Mouse (Mus musculus) limb, embryonic 13.5 days (tissue): ENCODE results near the gene Camta1. TPM values are rescaled to one million over a fixed set of nuclear protein-coding genes. Genes with fewer than 3 reads are reported as not detected.

ENCODE experiments used
- ATAC-seq: fragments of 200-750 bp; cut with Nextera tagmentation; 2 replicates; pipeline ENCODE4 v1.8.0; 2017; ENCODE audit warnings: low read depth, moderate number of reproducible peaks, moderate TSS enrichment; ENCODE audit not compliant: low FRiP score
- H3K27ac ChIP-seq: fragments of 300-500 bp; sonication (generic); 2 replicates; pipeline ENCODE4 v1.5.1; 2015; ENCODE audit warnings: inconsistent platforms, mild to moderate bottlenecking, moderate library complexity
- H3K27me3 ChIP-seq: fragments of 300-500 bp; sonication (generic); 2 replicates; pipeline ENCODE4 v1.6.1; 2015; ENCODE audit warnings: mild to moderate bottlenecking, inconsistent platforms
- H3K36me3 ChIP-seq: fragments of 300-500 bp; sonication (generic); 2 replicates; pipeline ENCODE4 v1.6.1; 2015; ENCODE audit warnings: inconsistent platforms, mild to moderate bottlenecking, moderate library complexity
- H3K4me1 ChIP-seq: fragments of 300-500 bp; sonication (generic); 2 replicates; pipeline ENCODE4 v1.6.1; 2015; ENCODE audit warnings: inconsistent platforms
- H3K4me2 ChIP-seq: fragments of 300-500 bp; sonication (generic); replicated peaks from 2 replicates; pipeline ENCODE4 v1.6.1; 2015; ENCODE audit warnings: inconsistent platforms, mild to moderate bottlenecking, moderate library complexity
- H3K4me3 ChIP-seq: fragments of 300-500 bp; sonication (generic); 2 replicates; pipeline ENCODE4 v1.5.1; 2015; ENCODE audit warnings: moderate library complexity, mild to moderate bottlenecking, inconsistent platforms
- H3K9ac ChIP-seq: fragments of 300-500 bp; sonication (generic); 2 replicates; pipeline ENCODE4 v1.6.1; 2015; ENCODE audit warnings: mild to moderate bottlenecking, inconsistent platforms
- H3K9me3 ChIP-seq: fragments of 300-500 bp; sonication (generic); 2 replicates; pipeline ENCODE4 v1.6.1; 2016; ENCODE audit warnings: inconsistent platforms
- WGBS: fragments of 180-500 bp; shearing (Covaris S2); methylation state at CpG from one replicate; pipeline ENCODE4 v1.1.7; 2015; 5-methylcytosine and 5-hydroxymethylcytosine counted together
- polyA plus RNA-seq: library from polyadenylated mRNA; unstranded; fragments of >200 nt; fragmentation: Nextera tagmentation; extraction: Ambion mirVana; gene quantifications from 2 replicates; pipeline ENCODE4 v1.2.1, GENCODE M21; 2015

Gene Camta1
- polyA plus RNA-seq, 1 experiment from 2014 or later: 93.5 TPM

DNA sequence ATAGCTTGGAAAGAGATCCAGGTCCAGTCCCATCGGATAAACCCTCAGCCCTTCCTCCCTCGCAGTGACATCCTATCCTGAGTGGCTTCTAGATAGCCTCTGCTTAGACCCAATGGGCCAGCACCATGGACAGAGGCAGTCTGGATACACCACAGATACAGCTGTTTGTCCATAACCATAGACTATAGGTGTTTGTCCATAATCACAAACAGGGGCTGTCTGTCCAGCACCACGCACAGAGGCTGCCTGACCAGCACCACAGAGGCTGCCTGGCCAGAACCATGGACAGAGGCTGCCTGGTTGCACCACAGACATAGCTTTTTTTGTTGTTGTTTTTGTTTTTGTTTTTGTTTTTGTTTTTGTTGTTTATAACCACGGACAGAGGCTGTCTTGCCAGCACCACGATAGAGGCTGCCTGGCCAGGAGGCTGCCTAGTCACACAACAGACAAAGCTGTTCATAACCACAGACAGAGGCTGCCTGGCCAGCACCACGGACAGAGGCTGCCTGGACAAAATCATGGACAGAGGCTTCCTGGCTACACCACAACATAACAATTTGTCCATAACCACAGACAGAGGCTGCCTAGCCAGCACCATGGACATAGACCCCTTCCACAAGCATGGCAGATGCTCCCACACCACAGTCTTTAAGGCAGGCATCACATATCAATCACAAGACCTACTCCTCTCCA, 572.6 kb downstream of the Camta1 start:
- H3K36me3 ChIP-seq: no peaks in the 10 kb centered on the region
- H3K4me2 ChIP-seq: no peak overlapping the region
- H3K27ac ChIP-seq: no peak overlapping the region
- H3K9me3 ChIP-seq: no peaks in the 10 kb centered on the region
- H3K27me3 ChIP-seq: 0 out of 2 replicates have a peak, but pooled peaks cover under 1% of the 10 kb centered on the region
- no peaks in the 10 kb centered on the region for H3K4me1 ChIP-seq
- H3K4me3 ChIP-seq: no peak overlapping the region
- ATAC-seq: no peak
- WGBS: 53% methylated on average over 6 of the region's 6 CpGs
- H3K9ac ChIP-seq: no peak overlapping the region

- H3K9ac ChIP-seq: no peak overlapping the region
- WGBS: 72% methylated on average over 12 of the region's 12 CpGs
Observed at GRCm38 (mm10) chr4:151285905-151286445, 575.7 kb downstream of the Camta1 start.

GRCm38 (mm10) chr4:151285432-151285831, 576.2 kb downstream of the Camta1 start:
- Histone ChIP-seq H3K27me3 (0 out of 2 replicates have a peak, but pooled peaks cover 4% of the 10 kb centered on the region), H3K4me3 (no peak overlapping the region), H3K9ac (no peak overlapping the region), H3K4me2 (no peak overlapping the region), H3K9me3 (no peaks in the 10 kb centered on the region), H3K36me3 (no peaks in the 10 kb centered on the region), H3K4me1 (no peaks in the 10 kb centered on the region), H3K27ac (no peak overlapping the region)
- WGBS: 71% methylated on average over 3 of the region's 3 CpGs
- no peak for ATAC-seq

More at GRCm38 (mm10) chr4:151285905-151286445, 575.7 kb downstream of the Camta1 start:
- no peaks in the 10 kb centered on the region for H3K36me3 ChIP-seq
- H3K27me3 ChIP-seq: 0 out of 2 replicates have a peak, but pooled peaks cover 4% of the 10 kb centered on the region
- no peak overlapping the region for H3K27ac ChIP-seq
- H3K4me1 ChIP-seq: no peaks in the 10 kb centered on the region
- no peak overlapping the region for H3K4me2 ChIP-seq
- H3K9me3 ChIP-seq: no peaks in the 10 kb centered on the region
- no peak for ATAC-seq
- no peak overlapping the region for H3K4me3 ChIP-seq

GRCm38 (mm10) chr4:151283092-151283741, 578.5 kb downstream of the Camta1 start:
- WGBS: 30% methylated on average over 16 of the region's 16 CpGs
- 0 out of 2 replicates have a peak, but pooled peaks cover 4% of the 10 kb centered on the region for H3K27me3 ChIP-seq
- no peaks in the 10 kb centered on the region for H3K36me3 ChIP-seq
- no peak overlapping the region for H3K4me2 ChIP-seq
- no peaks in the 10 kb centered on the region for H3K9me3 ChIP-seq
- ATAC-seq: no peak
- no peak overlapping the region for H3K4me3 ChIP-seq
- no peak overlapping the region for H3K27ac ChIP-seq
- H3K9ac ChIP-seq: no peak overlapping the region
- H3K4me1 ChIP-seq: no peaks in the 10 kb centered on the region

DNA sequence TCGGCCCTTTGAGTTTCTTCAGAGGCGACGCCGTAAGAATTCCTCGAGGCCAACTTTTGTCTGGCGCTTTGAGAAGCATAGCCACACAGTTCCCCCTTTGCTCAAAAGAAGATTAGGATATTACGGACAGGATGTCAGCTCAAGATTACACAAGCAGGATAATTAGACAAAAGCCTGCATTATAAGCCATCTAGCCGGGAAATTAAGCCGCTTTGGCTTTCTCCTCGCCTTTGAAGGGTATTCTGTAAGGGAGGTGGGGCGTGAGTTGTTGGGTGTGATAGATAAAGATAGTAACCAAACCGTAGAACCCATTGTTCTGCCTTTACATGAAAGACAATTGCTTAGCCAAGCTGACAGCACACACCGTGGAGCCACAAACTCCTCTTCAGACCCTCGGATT, 579.6 kb downstream of the Camta1 start:
- ATAC-seq: no peak
- Histone ChIP-seq H3K9ac (no peak overlapping the region), H3K36me3 (no peaks in the 10 kb centered on the region), H3K9me3 (no peaks in the 10 kb centered on the region), H3K4me1 (no peaks in the 10 kb centered on the region), H3K27ac (no peak overlapping the region), H3K4me3 (no peak overlapping the region), H3K4me2 (no peak overlapping the region), H3K27me3 (0 out of 2 replicates have a peak, but pooled peaks cover 4% of the 10 kb centered on the region)
- 84% methylated on average over 14 of the region's 14 CpGs for WGBS

- Histone ChIP-seq H3K36me3 (no peaks in the 10 kb centered on the region), H3K9ac (no peak overlapping the region), H3K27me3 (peaks cover 9% of the 10 kb centered on the region), H3K4me2 (no peak overlapping the region), H3K4me3 (no peak overlapping the region), H3K4me1 (peaks cover 5% of the 10 kb centered on the region; the same call in 1 of the 2 replicates), H3K9me3 (no peaks in the 10 kb centered on the region), H3K27ac (no peak overlapping the region)
- whole genome bisulfite sequencing: 64% methylated on average over 13 of the region's 13 CpGs
- no peak for ATAC-seq
Observed at GRCm38 (mm10) chr4:151275292-151275691, 586.4 kb downstream of the Camta1 start.

DNA sequence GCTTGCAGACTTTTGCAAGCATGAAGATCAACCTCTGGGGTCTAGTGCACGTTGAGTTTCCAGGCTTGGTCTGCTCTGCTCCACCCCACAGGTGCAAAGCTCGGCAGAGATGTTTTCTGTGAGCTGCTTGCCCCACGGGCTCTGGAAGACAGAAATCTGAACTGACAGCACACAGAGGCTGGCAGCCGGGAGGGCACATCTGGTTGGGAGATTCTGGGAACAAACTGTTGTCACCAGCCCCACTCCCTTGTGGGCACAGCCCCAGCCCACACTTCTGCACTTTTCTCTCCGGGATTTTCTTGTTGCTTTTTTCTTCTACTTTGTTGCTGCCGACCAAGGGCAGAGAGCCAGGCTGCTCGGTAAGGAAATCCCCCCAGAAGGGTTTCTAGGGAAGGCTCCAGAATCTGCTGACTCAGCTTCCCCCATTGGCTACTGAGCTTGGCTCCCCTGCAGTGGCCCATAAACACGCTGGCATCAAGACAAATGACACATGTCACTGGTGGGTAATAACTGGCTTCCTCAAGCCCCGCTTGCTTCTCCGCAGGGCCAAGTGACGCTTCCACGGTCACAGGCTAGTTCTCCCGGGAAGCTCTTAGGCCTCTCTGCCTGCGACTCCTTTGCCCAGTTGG, 597.8 kb downstream of the Camta1 start:
- H3K9me3 ChIP-seq: no peaks in the 10 kb centered on the region
- peaks cover 19% of the 10 kb centered on the region for H3K27me3 ChIP-seq
- H3K4me2 ChIP-seq: peak overlapping the region; percentile 37
- H3K27ac ChIP-seq: 0 out of 2 replicates have a peak overlapping the region, but pooled peaks have one; percentile 67
- 35% methylated on average over 14 of the region's 14 CpGs for WGBS
- 0 out of 2 replicates have a peak, but pooled peaks have one; percentile 38 for ATAC-seq
- peaks cover 50% of the 10 kb centered on the region for H3K4me1 ChIP-seq
- no peak overlapping the region for H3K9ac ChIP-seq
- H3K4me3 ChIP-seq: no peak overlapping the region
- H3K36me3 ChIP-seq: no peaks in the 10 kb centered on the region

- Histone ChIP-seq H3K4me1 (peaks cover 50% of the 10 kb centered on the region), H3K27me3 (peaks cover 19% of the 10 kb centered on the region), H3K27ac (peak overlapping the region; percentile 67), H3K4me3 (no peak overlapping the region), H3K4me2 (peak overlapping the region; percentile 37), H3K9ac (no peak overlapping the region), H3K36me3 (no peaks in the 10 kb centered on the region), H3K9me3 (no peaks in the 10 kb centered on the region)
- WGBS: 23% methylated on average over 7 of the region's 7 CpGs
- peak; percentile 13; the same call in 1 of the 2 replicates for ATAC-seq
Observed at GRCm38 (mm10) chr4:151263052-151263451, 598.6 kb downstream of the Camta1 start.

DNA sequence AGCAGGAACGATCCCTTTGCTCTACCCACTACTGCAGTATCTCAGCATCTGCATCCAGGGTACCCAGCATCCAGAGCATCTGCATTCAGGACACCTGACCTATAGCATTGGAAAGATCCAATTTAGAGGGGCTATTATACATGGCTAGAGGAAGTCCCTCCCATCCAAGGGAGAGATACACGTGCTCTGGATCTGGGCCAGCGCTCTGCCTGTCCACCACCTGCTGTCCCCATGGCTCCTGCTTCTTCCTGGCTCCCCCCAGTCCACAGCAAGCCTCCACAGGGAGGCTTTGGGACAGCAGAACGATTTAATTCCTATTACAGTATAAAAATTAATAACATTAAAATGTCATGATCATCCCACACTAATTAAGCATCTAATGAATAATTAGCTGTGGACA, 605.1 kb downstream of the Camta1 start:
- WGBS: 60% methylated on average over 4 of the region's 4 CpGs
- peaks cover 20% of the 10 kb centered on the region for H3K4me1 ChIP-seq
- no peak overlapping the region for H3K9ac ChIP-seq
- H3K27me3 ChIP-seq: peaks cover 22% of the 10 kb centered on the region
- no peak for ATAC-seq
- no peaks in the 10 kb centered on the region for H3K36me3 ChIP-seq
- no peak overlapping the region for H3K4me2 ChIP-seq
- H3K27ac ChIP-seq: no peak overlapping the region
- H3K9me3 ChIP-seq: no peaks in the 10 kb centered on the region
- no peak overlapping the region for H3K4me3 ChIP-seq

- Histone ChIP-seq H3K36me3 (no peaks in the 10 kb centered on the region), H3K9me3 (no peaks in the 10 kb centered on the region), H3K4me3 (no peak overlapping the region), H3K4me1 (no peaks in the 10 kb centered on the region), H3K27ac (no peak overlapping the region), H3K27me3 (0 out of 2 replicates have a peak, but pooled peaks cover 5% of the 10 kb centered on the region), H3K4me2 (no peak overlapping the region), H3K9ac (no peak overlapping the region)
- WGBS: 90% methylated on average over 6 of the region's 6 CpGs
- no peak for ATAC-seq
Observed at GRCm38 (mm10) chr4:151250824-151251223, 610.9 kb downstream of the Camta1 start.

DNA sequence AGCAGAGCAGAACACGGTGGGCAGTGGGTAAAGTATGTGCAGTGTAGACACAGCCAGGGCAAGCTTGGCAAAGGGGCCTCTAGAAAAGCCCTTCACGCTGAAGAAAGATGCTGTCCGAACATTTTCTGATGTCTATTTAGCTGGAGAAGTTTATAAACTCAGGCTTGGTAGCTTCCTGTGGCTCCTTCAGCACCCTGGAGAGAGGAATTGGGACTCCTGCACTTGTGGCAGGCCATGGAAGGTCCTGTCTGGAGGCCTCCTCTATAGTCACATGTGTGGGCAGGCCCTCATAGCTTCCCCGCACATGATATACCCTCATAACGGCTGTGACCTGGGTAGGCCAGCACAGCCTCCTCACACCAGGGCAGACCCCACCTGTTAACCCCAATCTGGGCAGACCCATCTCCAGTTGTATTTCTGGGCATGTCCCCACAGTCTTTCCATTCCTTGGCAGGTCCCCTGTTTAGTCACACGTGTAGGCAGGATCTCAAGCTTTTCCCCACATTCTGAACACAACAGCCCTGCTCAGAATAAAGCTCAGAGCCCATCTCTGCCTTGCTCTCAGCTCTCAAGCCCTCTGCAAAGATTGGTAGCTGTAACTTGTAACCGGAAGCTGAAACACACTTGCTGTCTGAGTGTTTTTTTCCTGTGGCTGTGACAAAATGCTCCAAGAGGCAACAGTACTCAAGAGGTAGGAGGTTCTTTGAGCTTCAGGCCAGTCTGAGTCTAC, 616.4 kb downstream of the Camta1 start:
- no peak overlapping the region for H3K4me3 ChIP-seq
- ATAC-seq: no peak
- no peak overlapping the region for H3K9ac ChIP-seq
- H3K4me1 ChIP-seq: no peaks in the 10 kb centered on the region
- H3K4me2 ChIP-seq: no peak overlapping the region
- peaks cover 4% of the 10 kb centered on the region; the same call in 1 of the 2 replicates for H3K9me3 ChIP-seq
- WGBS: 65% methylated on average over 7 of the region's 7 CpGs
- H3K27ac ChIP-seq: no peak overlapping the region
- no peaks in the 10 kb centered on the region for H3K36me3 ChIP-seq
- peaks cover 18% of the 10 kb centered on the region for H3K27me3 ChIP-seq
